Mouse (Mus musculus) kidney, postnatal 4 days (tissue): ENCODE data around the gene Bphl.

Experiments
- DNase-seq, 2 experiments: peaks; one replicate each; pipeline ENCODE4 v3.0.0; 2021; ENCODE audit warnings: mixed read lengths in 2 of 2

Gene Bphl

GRCm38 (mm10) chr13:34037172-34038055 lies at the start of gene Bphl:
Gene Bphl (plus strand): TSS chr13:34037597.
- DNase-seq, result peak; percentile 94 to 97

- no peak for DNase-seq
Measured at GRCm38 (mm10) chr13:33989625-33990024, 47.8 kb upstream of the Bphl start.

- DNase-seq, result peak; percentile 82 to 86
Measured at GRCm38 (mm10) chr13:33995197-33995596, 42.2 kb upstream of the Bphl start.

- DNase-seq, result peak; percentile 93 to 95
Measured at GRCm38 (mm10) chr13:34002058-34003006, 35.1 kb upstream of the Bphl start, which contains the start of the genes Ripk1 and Serpinb6a. Gene Ripk1 (plus strand): TSS chr13:34002363. Gene Serpinb6a (minus strand): TSS chr13:34002794.

- DNase-seq, result no peak
Measured at GRCm38 (mm10) chr13:34003058-34003457, 34.3 kb upstream of the Bphl start.

GRCm38 (mm10) chr13:34007234-34007633 lies 30.2 kb upstream of the Bphl start:
- no peak for DNase-seq

GRCm38 (mm10) chr13:34016927-34017569 lies 20.3 kb upstream of the Bphl start:
- DNase-seq, result no peak

GRCm38 (mm10) chr13:34018521-34018920 lies 18.9 kb upstream of the Bphl start:
- DNase-seq, result no peak

GRCm38 (mm10) chr13:34021998-34022397 lies 15.4 kb upstream of the Bphl start:
- DNase-seq, result no peak

- no peak for DNase-seq
Measured at GRCm38 (mm10) chr13:34032041-34032440, 5.4 kb upstream of the Bphl start.

GRCm38 (mm10) chr13:34035424-34035823 lies 2.0 kb upstream of the Bphl start:
- DNase-seq, result no peak

- no peak for DNase-seq
Measured at GRCm38 (mm10) chr13:34036726-34037125, 671 bp upstream of the Bphl start.

- DNase-seq, result no peak
Measured at GRCm38 (mm10) chr13:34038056-34038432, 647 bp downstream of the Bphl start.

- DNase-seq, result peak; percentile 32 to 59
Measured at GRCm38 (mm10) chr13:34038901-34039341, 1.5 kb downstream of the Bphl start.

GRCm38 (mm10) chr13:34040091-34040490 lies 2.7 kb downstream of the Bphl start:
- no peak for DNase-seq

- no peak for DNase-seq
Measured at GRCm38 (mm10) chr13:34043716-34044393, 6.5 kb downstream of the Bphl start.

- peak; percentile 31 to 48 for DNase-seq
Measured at GRCm38 (mm10) chr13:34045511-34046249, 8.3 kb downstream of the Bphl start.

- DNase-seq, result peak; percentile 85 to 91
Measured at GRCm38 (mm10) chr13:34046421-34047012, 9.1 kb downstream of the Bphl start.

GRCm38 (mm10) chr13:34047526-34047925 lies 10.1 kb downstream of the Bphl start:
- DNase-seq, result no peak

- no peak for DNase-seq
Measured at GRCm38 (mm10) chr13:34050479-34050878, 13.1 kb downstream of the Bphl start.

GRCm38 (mm10) chr13:34051692-34052091 lies 14.3 kb downstream of the Bphl start:
- no peak for DNase-seq
